ENCODE assay signal across 16 mouse cellular contexts in the genomic region with DNA sequence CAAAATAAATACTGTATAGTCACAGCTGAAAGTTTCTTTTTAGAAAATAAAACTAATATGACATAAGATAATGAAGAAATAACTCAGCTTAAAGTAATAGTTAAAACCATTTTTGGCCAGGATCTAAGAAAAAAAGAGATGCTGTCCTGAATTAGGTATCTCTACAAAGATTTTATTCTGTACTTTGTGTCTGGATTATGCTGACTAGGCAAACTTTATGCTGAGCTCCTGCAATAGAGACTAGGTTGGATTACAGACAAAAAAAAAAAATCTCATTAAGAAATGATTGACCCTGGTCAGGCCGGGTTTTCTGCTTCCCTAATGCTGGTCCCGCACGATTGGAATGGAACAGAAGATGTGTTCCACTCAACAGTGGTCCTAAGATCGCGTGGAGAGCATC.
"Had no signal": no experiment of that assay in that cellular context is flagged by ENCODE, and none has a peak within 500 bp of the region (broad histone marks: within the 10 kb centered on the region; RNA-seq: fewer than 3 reads in every experiment).

No protein-coding gene starts in this region.

- H3K9ac ChIP-seq: neural tube, embryonic 13.5 days; neural tube, embryonic 15.5 days; stomach, embryonic 15.5 days had no signal

- H3K9me3 ChIP-seq: neural tube, embryonic 13.5 days; neural tube, embryonic 15.5 days; stomach, embryonic 15.5 days had no signal

- H3K36me3 ChIP-seq: neural tube, embryonic 13.5 days; neural tube, embryonic 15.5 days; stomach, embryonic 15.5 days had no signal

- H3K4me3 ChIP-seq: neural tube, embryonic 13.5 days; neural tube, embryonic 15.5 days; stomach, embryonic 15.5 days had no signal

- H3K4me2 ChIP-seq: neural tube, embryonic 13.5 days; neural tube, embryonic 15.5 days; stomach, embryonic 15.5 days had no signal

- H3K27me3 ChIP-seq: neural tube, embryonic 13.5 days; neural tube, embryonic 15.5 days; stomach, embryonic 15.5 days had no signal

- DNase-seq: retina, postnatal 1 day; right cerebral cortex, adult 18-20 months; right cerebral cortex, postnatal 14 days; right cerebral cortex, postnatal 25 days; right cerebral cortex, postnatal 4 days; spleen, adult 18-20 months; thymus, adult 18-20 months; thymus, adult 2 months; thymus, postnatal 14 days; thymus, postnatal 25 days; thymus, postnatal 36 days; thymus, postnatal 4 days had no signal

- H3K27ac ChIP-seq: neural tube, embryonic 13.5 days; neural tube, embryonic 15.5 days; stomach, embryonic 15.5 days; stomach, postnatal 0 days had no signal

- H3K4me1 ChIP-seq: neural tube, embryonic 13.5 days; neural tube, embryonic 15.5 days; stomach, embryonic 15.5 days had no signal
